Mouse (Mus musculus): ENCODE data around the gene Tekt3. TPM values are rescaled to one million over a fixed set of nuclear protein-coding genes. Genes with fewer than 3 reads are reported as not detected.

The Tekt3 gene
- polyA plus RNA-seq, 1 experiment from 2014 or later, result not detected

DNA sequence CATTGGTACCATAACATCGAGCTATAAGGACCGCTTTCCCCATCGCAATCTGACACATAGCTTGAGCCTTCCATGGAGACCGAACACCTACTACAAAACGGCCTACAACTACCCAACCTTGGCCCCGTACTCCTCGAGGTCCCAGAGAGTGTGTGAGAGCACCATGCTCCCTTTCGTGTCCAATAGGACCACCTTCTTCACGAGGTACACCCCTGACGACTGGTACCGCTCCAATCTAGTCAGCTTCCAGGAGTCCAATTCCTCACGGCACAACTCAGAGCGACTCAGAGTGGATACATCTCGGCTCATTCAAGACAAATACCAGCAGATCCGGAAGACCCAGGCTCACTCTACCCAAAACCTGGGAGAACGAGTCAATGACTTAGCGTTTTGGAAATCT, 8.6 kb downstream of the Tekt3 start:
- H3K4me2 ChIP-seq, result no peak overlapping the region
- no peak overlapping the region for H3K9ac ChIP-seq (replicated peaks)
- no peaks in the 10 kb centered on the region for H3K9me3 ChIP-seq (replicated peaks)
- H3K27me3 ChIP-seq (replicated peaks), result no peaks in the 10 kb centered on the region
- H3K27ac ChIP-seq (replicated peaks), result no peak overlapping the region
- 95% methylated on average over 17 of the region's 17 CpGs for WGBS
- ATAC-seq (ENCODE audit: low FRiP score), result no peak
- no peak overlapping the region for H3K4me3 ChIP-seq (replicated peaks)
- H3K36me3 ChIP-seq, result no peaks in the 10 kb centered on the region
- no peaks in the 10 kb centered on the region for H3K4me1 ChIP-seq

DNA sequence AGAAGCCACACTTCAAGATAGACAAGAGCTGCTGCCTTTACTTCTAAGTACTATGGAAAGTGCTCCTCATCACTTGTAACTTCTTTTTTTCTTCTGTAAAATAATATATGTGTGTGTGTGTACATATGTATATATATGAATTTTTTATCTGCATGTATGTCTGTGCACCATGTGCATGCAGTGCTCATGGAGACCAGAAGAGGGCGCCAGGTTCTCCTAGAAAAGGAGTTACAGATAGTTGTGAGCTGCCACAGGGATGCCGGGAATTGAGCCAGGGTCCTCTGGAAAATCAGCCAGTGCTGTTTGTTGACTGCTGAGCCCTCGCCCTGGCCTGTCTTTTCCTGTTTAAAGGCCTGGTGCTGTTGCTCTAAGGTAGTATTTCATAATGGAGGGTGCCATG, 23.1 kb downstream of the Tekt3 start:
- Histone ChIP-seq H3K4me2 (no peak overlapping the region), H3K9ac (replicated peaks) (no peak overlapping the region), H3K4me3 (replicated peaks) (no peak overlapping the region), H3K36me3 (no peaks in the 10 kb centered on the region), H3K4me1 (no peaks in the 10 kb centered on the region), H3K27ac (replicated peaks) (no peak overlapping the region), H3K9me3 (replicated peaks) (no peaks in the 10 kb centered on the region), H3K27me3 (replicated peaks) (no peaks in the 10 kb centered on the region)
- ATAC-seq (ENCODE audit: low FRiP score), result no peak
- WGBS, result 91% methylated on average over 3 of the region's 3 CpGs

DNA sequence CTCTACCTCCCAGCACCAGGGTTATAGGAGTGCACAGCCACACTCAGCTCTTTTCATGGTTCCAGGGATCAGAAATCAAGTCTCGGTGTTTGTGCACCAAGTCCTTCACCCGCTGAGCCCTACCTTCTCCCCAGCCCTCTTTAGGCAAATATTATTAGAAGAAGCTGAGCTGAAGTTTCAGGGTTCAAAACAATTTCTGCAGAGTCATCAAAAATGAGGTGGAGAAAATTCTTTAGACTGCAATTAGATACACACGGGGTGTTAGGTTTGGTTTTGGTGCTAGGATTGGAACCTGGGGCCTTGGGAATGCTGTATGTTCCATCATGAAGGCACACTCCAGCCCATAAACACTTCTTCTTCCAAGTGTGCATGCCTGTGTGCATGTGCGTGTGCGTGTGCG, 27.2 kb downstream of the Tekt3 start:
- Histone ChIP-seq H3K36me3 (no peaks in the 10 kb centered on the region), H3K27ac (replicated peaks) (no peak overlapping the region), H3K4me2 (no peak overlapping the region), H3K4me3 (replicated peaks) (no peak overlapping the region), H3K27me3 (replicated peaks) (no peaks in the 10 kb centered on the region), H3K9me3 (replicated peaks) (no peaks in the 10 kb centered on the region), H3K9ac (replicated peaks) (no peak overlapping the region), H3K4me1 (no peaks in the 10 kb centered on the region)
- 89% methylated on average over 6 of the region's 6 CpGs for WGBS
- ATAC-seq (ENCODE audit: low FRiP score), result no peak

DNA sequence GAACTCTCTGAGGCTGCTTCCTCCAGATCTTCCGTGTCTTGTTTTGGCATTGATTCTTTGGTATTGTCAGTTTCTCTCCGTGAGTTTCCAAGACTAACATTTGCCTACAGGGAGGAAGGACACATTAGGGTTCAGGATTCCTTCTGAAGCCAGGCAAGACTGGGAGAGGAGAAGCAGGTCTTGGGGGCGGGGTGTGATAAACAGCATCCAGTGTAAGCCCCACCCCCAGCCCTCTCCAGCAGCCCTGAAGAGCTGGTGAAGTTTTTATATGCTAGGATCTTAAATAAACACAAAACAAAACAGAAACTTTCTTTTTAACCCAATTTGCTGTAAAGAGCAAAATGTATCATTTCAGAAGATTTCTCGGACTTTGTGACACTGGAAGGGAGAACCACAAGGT, 28.8 kb downstream of the Tekt3 start:
- no peaks in the 10 kb centered on the region for H3K9me3 ChIP-seq (replicated peaks)
- no peaks in the 10 kb centered on the region for H3K4me1 ChIP-seq
- H3K36me3 ChIP-seq, result no peaks in the 10 kb centered on the region
- no peak overlapping the region for H3K4me3 ChIP-seq (replicated peaks)
- no peak overlapping the region for H3K9ac ChIP-seq (replicated peaks)
- WGBS, result 52% methylated on average over 4 of the region's 4 CpGs
- no peak overlapping the region for H3K4me2 ChIP-seq
- no peaks in the 10 kb centered on the region for H3K27me3 ChIP-seq (replicated peaks)
- no peak overlapping the region for H3K27ac ChIP-seq (replicated peaks)
- ATAC-seq (ENCODE audit: low FRiP score), result no peak

DNA sequence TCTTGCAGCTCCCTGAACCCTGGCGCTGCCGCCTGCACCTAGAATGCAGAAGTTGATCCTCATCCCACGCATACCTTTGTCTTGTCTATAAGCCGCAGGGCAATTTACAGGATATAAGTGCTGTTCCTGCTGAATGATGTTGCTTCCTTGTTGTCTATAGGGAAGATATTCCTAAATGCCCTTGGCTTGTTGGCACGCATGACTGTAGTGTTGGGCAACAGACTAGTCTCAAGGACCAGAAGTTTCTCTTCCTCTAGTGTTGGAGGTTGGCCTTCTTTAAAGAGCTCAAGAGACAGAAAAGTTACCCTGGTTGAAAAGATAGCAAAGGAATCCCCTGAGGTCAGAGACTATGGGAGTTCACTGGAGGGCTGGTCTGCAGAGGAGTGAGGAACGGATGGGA, 29.5 kb downstream of the Tekt3 start:
- H3K27me3 ChIP-seq (replicated peaks), result no peaks in the 10 kb centered on the region
- no peaks in the 10 kb centered on the region for H3K36me3 ChIP-seq
- H3K4me2 ChIP-seq, result no peak overlapping the region
- 95% methylated on average over 6 of the region's 6 CpGs for WGBS
- no peak overlapping the region for H3K9ac ChIP-seq (replicated peaks)
- H3K27ac ChIP-seq (replicated peaks), result no peak overlapping the region
- no peak overlapping the region for H3K4me3 ChIP-seq (replicated peaks)
- no peaks in the 10 kb centered on the region for H3K4me1 ChIP-seq
- ATAC-seq (ENCODE audit: low FRiP score), result no peak
- H3K9me3 ChIP-seq (replicated peaks), result no peaks in the 10 kb centered on the region

DNA sequence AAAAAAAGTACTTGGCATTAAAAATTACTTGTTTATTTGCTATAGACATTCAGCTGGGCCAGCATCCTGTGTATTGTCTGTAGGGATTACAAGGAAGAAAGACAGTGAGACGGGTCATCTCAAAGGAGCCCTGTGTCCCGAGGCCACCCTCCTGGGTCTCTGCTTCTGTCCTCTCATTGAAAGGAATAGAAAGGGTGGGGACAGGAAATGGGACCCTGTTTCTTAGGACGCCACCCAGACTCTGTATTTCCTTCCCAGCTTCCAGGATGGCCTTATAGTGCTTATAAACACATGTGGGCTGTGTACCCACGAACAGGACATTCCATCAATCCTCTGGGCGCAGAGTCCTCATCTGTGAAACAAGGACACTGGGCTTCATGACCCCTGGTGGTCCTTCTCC, 30.8 kb downstream of the Tekt3 start:
- Histone ChIP-seq H3K9ac (replicated peaks) (no peak overlapping the region), H3K27me3 (replicated peaks) (no peaks in the 10 kb centered on the region), H3K9me3 (replicated peaks) (no peaks in the 10 kb centered on the region), H3K4me3 (replicated peaks) (no peak overlapping the region), H3K4me2 (no peak overlapping the region), H3K36me3 (no peaks in the 10 kb centered on the region), H3K27ac (replicated peaks) (no peak overlapping the region), H3K4me1 (no peaks in the 10 kb centered on the region)
- 77% methylated on average over 5 of the region's 5 CpGs for WGBS
- ATAC-seq (ENCODE audit: low FRiP score), result no peak

DNA sequence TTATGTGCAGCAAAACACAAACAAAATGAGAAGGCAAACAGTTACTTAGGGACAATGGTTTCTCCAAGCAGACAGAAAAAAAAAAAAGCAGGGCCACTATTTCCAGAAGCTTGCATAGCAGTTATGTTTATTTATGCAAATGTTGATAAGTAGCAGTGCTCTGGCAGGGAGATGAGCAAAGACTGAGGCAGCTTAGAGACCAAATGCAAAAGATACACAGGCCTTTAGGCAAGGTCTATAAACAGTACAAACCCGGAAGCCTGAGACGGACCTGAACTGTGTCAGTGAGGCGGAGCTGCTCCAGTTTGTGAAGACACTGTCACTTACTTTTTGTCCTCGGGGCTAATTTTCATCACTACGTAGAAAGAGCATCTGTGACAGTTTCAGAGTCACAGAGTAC, 32.1 kb downstream of the Tekt3 start:
- H3K9me3 ChIP-seq (replicated peaks), result no peaks in the 10 kb centered on the region
- no peaks in the 10 kb centered on the region for H3K4me1 ChIP-seq
- WGBS, result 64% methylated on average over 5 of the region's 5 CpGs
- H3K36me3 ChIP-seq, result no peaks in the 10 kb centered on the region
- no peaks in the 10 kb centered on the region for H3K27me3 ChIP-seq (replicated peaks)
- no peak overlapping the region for H3K9ac ChIP-seq (replicated peaks)
- ATAC-seq (ENCODE audit: low FRiP score), result no peak
- no peak overlapping the region for H3K4me3 ChIP-seq (replicated peaks)
- H3K4me2 ChIP-seq, result no peak overlapping the region
- H3K27ac ChIP-seq (replicated peaks), result no peak overlapping the region

DNA sequence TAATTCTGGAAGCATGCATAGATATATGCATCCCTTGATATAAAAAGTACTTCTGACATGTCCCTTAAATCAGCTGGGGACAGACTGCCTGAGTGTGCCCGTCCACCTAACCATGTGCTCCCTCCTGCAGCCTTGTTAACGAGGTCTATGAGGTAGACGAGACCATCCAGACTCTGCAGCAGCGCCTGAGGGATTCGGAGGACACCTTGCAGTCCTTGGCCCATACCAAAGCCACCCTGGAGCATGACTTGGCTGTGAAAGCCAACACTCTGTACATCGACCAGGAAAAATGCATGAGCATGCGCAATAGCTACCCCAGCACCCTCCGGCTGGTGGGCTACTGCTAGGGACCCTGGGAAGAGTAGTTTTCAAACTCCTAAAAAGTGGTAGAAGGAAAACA, 33.0 kb downstream of the Tekt3 start:
- Histone ChIP-seq H3K9ac (replicated peaks) (no peak overlapping the region), H3K4me3 (replicated peaks) (no peak overlapping the region), H3K4me2 (no peak overlapping the region), H3K27me3 (replicated peaks) (no peaks in the 10 kb centered on the region), H3K4me1 (no peaks in the 10 kb centered on the region), H3K27ac (replicated peaks) (no peak overlapping the region), H3K36me3 (no peaks in the 10 kb centered on the region), H3K9me3 (replicated peaks) (no peaks in the 10 kb centered on the region)
- 92% methylated on average over 8 of the region's 8 CpGs for WGBS
- no peak for ATAC-seq (ENCODE audit: low FRiP score)

DNA sequence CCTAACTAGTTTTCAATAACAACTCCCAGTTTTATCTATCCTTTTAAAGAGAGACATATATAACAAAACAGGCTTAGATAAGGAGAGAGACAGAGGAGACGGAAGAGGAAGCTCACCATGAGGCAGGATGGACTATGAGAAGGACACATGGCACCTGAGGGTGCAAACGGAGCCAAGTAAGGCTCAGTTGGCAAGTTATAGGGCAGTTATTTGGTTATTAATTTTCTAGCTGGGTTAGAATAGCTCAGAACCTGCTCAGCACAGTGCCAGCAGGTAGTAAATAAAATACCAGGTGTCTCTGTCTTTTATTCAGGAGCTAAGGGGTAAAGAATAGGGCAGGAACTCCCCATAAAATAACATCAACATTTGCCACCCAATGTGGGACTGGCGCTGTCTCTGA, 36.6 kb downstream of the Tekt3 start:
- Histone ChIP-seq H3K4me3 (replicated peaks) (no peak overlapping the region), H3K27me3 (replicated peaks) (no peaks in the 10 kb centered on the region), H3K9me3 (replicated peaks) (no peaks in the 10 kb centered on the region), H3K9ac (replicated peaks) (no peak overlapping the region), H3K4me2 (no peak overlapping the region), H3K27ac (replicated peaks) (no peak overlapping the region), H3K4me1 (no peaks in the 10 kb centered on the region), H3K36me3 (no peaks in the 10 kb centered on the region)
- ATAC-seq (ENCODE audit: low FRiP score), result no peak
- WGBS, result 78% methylated on average over 3 of the region's 3 CpGs

DNA sequence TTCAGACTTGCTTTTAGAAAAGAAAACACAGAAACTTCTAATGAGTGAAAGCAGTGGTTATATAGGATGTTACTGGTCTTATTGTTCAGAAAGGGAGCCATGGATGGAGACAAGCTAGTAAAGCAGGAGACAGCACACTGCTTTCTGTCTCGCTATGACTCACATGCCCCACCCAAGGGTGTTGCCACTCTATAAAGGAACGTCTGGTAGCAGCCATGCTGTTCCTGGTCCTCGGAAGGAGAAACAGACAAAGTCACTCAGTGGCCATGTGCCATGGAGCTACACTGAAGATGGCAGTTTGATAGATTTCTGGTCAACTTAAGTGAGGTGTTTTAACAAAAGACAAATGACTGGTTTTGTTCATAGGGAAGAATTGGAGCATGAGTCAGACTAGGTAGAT, 37.9 kb downstream of the Tekt3 start:
- no peaks in the 10 kb centered on the region for H3K36me3 ChIP-seq
- H3K9ac ChIP-seq (replicated peaks), result no peak overlapping the region
- 86% methylated on average over 3 of the region's 3 CpGs for WGBS
- H3K27me3 ChIP-seq (replicated peaks), result no peaks in the 10 kb centered on the region
- H3K27ac ChIP-seq (replicated peaks), result no peak overlapping the region
- H3K9me3 ChIP-seq (replicated peaks), result no peaks in the 10 kb centered on the region
- no peaks in the 10 kb centered on the region for H3K4me1 ChIP-seq
- ATAC-seq (ENCODE audit: low FRiP score), result no peak
- no peak overlapping the region for H3K4me2 ChIP-seq
- no peak overlapping the region for H3K4me3 ChIP-seq (replicated peaks)

DNA sequence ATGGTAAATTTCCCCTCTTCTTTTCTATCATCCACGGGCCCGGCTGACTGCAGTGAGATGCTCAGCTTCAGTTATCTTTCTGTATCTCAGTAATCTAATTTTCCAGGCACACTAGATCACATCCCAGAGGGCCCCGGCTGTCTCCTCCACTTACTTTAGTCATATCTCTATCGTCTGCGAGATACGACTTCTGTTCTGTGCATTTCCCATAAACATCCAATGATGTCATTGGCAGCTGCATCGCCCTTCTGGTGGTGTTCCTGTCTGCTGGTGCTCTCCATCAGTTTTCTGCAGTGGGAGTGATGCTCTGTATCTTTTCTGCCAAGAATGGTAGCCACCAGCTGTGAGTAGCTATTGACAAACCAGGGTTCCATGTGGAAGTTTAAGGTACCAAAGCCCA, 41.8 kb downstream of the Tekt3 start:
- 85% methylated on average over 7 of the region's 7 CpGs for WGBS
- H3K4me2 ChIP-seq, result no peak overlapping the region
- H3K36me3 ChIP-seq, result no peaks in the 10 kb centered on the region
- H3K4me3 ChIP-seq (replicated peaks), result no peak overlapping the region
- H3K9ac ChIP-seq (replicated peaks), result no peak overlapping the region
- no peak overlapping the region for H3K27ac ChIP-seq (replicated peaks)
- no peaks in the 10 kb centered on the region for H3K27me3 ChIP-seq (replicated peaks)
- ATAC-seq (ENCODE audit: low FRiP score), result no peak
- no peaks in the 10 kb centered on the region for H3K9me3 ChIP-seq (replicated peaks)
- no peaks in the 10 kb centered on the region for H3K4me1 ChIP-seq

DNA sequence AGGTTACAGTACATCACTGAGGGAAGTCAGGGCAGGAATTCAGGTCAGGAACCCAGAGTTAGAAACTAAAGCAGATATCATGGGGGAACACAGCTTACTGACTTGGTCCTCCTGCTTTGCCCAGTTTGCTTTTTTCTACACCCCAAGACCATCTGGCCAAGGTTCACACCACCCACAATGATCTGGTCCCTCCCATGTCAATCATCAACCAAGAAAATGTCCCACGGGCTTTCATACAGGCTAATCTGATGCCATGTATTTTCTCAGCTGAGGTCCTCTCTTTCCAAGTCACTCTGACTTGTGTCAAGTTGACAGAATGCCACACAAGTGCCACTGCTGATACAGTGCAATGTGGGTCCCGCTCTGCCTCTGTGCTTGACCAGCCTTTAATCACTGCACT, 42.6 kb downstream of the Tekt3 start:
- no peaks in the 10 kb centered on the region for H3K36me3 ChIP-seq
- no peaks in the 10 kb centered on the region for H3K4me1 ChIP-seq
- H3K9ac ChIP-seq (replicated peaks), result no peak overlapping the region
- no peak overlapping the region for H3K4me2 ChIP-seq
- H3K27me3 ChIP-seq (replicated peaks), result no peaks in the 10 kb centered on the region
- no peak overlapping the region for H3K4me3 ChIP-seq (replicated peaks)
- 92% methylated on average over 2 of the region's 2 CpGs for WGBS
- H3K27ac ChIP-seq (replicated peaks), result no peak overlapping the region
- ATAC-seq (ENCODE audit: low FRiP score), result no peak
- H3K9me3 ChIP-seq (replicated peaks), result no peaks in the 10 kb centered on the region

DNA sequence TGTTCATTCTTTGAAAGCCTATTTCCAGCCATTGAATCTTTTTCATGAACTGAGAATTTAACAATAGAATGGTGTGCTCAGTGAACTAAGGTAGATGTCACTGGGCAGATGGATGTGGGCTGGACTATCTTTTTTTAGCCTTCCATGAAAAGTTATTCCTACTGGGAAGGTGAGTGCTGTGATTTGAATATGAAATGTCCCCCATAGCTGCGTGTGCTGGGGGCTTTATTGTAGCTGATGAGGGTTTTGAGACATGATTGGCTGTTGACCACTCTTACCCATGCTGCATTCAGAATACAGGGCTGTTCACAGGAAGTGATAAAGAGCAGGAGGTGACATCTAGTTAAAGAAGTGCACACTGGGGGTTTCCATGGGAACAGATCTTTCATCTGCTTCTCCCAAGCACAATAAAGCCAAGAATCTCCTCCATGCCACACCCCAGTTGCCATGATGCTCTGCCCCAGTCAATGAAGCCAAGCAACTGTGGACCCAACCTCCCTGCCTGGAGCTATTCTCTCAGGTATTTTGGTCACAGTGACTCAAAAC, 47.8 kb downstream of the Tekt3 start:
- H3K4me3 ChIP-seq (replicated peaks), result no peak overlapping the region
- no peaks in the 10 kb centered on the region for H3K4me1 ChIP-seq
- no peak for ATAC-seq (ENCODE audit: low FRiP score)
- no peaks in the 10 kb centered on the region for H3K27me3 ChIP-seq (replicated peaks)
- no peak overlapping the region for H3K4me2 ChIP-seq
- WGBS, result 58% methylated on average over 1 of the region's 1 CpGs
- H3K36me3 ChIP-seq, result no peaks in the 10 kb centered on the region
- no peak overlapping the region for H3K9ac ChIP-seq (replicated peaks)
- H3K27ac ChIP-seq (replicated peaks), result no peak overlapping the region
- no peaks in the 10 kb centered on the region for H3K9me3 ChIP-seq (replicated peaks)

Measured in neural tube, embryonic 15.5 days (tissue).